Mouse (Mus musculus): ENCODE data around the gene Nrxn1. TPM values are rescaled to one million over a fixed set of nuclear protein-coding genes. Genes with fewer than 3 reads are reported as not detected.

Nrxn1 gene
- polyA plus RNA-seq, 1 experiment from 2014 or later = 2.8 TPM

- Histone ChIP-seq H3K27me3 (replicated peaks) (no peaks in the 10 kb centered on the region), H3K36me3 (no peaks in the 10 kb centered on the region), H3K27ac (no peak overlapping the region), H3K9ac (no peak overlapping the region), H3K4me2 (replicated peaks) (no peak overlapping the region), H3K4me3 (replicated peaks) (no peak overlapping the region), H3K9me3 (no peaks in the 10 kb centered on the region), H3K4me1 (replicated peaks) (no peaks in the 10 kb centered on the region)
- 80% methylated on average over 2 of the region's 2 CpGs for WGBS
- no peak for ATAC-seq
Measured at GRCm38 (mm10) chr17:90913320-90913719, 179.6 kb downstream of the Nrxn1 start.

- no peak overlapping the region for H3K27ac ChIP-seq
- no peak overlapping the region for H3K4me2 ChIP-seq (replicated peaks)
- H3K36me3 ChIP-seq = no peaks in the 10 kb centered on the region
- no peaks in the 10 kb centered on the region for H3K4me1 ChIP-seq (replicated peaks)
- no peaks in the 10 kb centered on the region for H3K9me3 ChIP-seq
- H3K9ac ChIP-seq = no peak overlapping the region
- no peak for ATAC-seq
- 76% methylated on average over 2 of the region's 2 CpGs for WGBS
- no peak overlapping the region for H3K4me3 ChIP-seq (replicated peaks)
- no peaks in the 10 kb centered on the region for H3K27me3 ChIP-seq (replicated peaks)
Measured at GRCm38 (mm10) chr17:90912746-90913145, 180.1 kb downstream of the Nrxn1 start.

DNA sequence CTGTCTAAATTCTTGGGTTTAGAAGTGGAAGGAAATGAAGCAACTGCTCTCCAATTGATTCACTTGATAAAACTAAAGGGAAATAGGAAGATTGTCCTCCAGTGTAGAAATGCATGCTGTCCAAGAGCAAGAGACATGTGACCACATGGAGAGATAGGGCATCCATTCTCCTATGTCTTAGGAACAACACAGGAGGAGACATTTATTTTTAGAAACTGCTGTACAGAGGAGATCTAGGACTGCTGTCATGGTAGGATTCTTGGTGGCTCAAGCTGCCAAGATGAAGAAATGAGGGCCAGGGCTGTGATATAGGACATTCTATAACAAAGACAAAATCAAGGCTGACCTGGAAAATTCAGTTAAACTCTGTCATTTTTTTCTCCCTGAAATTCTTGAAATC is 180.5 kb downstream of the Nrxn1 start:
- no peak for ATAC-seq
- Histone ChIP-seq H3K4me1 (replicated peaks) (no peaks in the 10 kb centered on the region), H3K4me2 (replicated peaks) (no peak overlapping the region)

GRCm38 (mm10) chr17:90906118-90907093 is 186.5 kb downstream of the Nrxn1 start:
- no peaks in the 10 kb centered on the region for H3K9me3 ChIP-seq
- WGBS = 82% methylated on average over 6 of the region's 6 CpGs
- H3K9ac ChIP-seq = no peak overlapping the region
- H3K4me3 ChIP-seq (replicated peaks) = no peak overlapping the region
- H3K27ac ChIP-seq = no peak overlapping the region
- H3K36me3 ChIP-seq = no peaks in the 10 kb centered on the region
- no peaks in the 10 kb centered on the region for H3K27me3 ChIP-seq (replicated peaks)
- no peak for ATAC-seq
- H3K4me2 ChIP-seq (replicated peaks) = no peak overlapping the region
- no peaks in the 10 kb centered on the region for H3K4me1 ChIP-seq (replicated peaks)

More for the DNA sequence above, 180.5 kb downstream of the Nrxn1 start:
- H3K27ac ChIP-seq = no peak overlapping the region
- H3K9me3 ChIP-seq = no peaks in the 10 kb centered on the region
- no peak overlapping the region for H3K4me3 ChIP-seq (replicated peaks)
- H3K9ac ChIP-seq = no peak overlapping the region
- H3K36me3 ChIP-seq = no peaks in the 10 kb centered on the region
- no peaks in the 10 kb centered on the region for H3K27me3 ChIP-seq (replicated peaks)

DNA sequence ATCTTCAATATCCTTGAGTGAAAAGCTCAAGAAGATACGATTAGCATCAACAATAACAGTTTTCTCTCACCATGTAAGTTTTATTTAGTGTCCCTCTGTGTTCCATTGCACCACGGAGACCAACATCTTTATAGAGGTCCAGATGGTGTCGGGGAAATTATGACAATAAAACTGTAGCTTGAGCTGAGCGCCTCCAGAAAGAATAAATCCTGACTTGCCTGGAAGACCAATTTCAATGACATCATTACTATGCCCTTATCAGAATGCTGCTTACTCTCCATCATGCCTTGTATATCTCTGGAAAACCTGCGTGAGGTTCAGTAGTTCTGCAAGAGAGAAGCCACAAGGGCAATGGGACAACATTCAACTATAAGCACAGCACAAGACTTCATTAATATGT is 187.7 kb downstream of the Nrxn1 start:
- no peak overlapping the region for H3K4me2 ChIP-seq (replicated peaks)
- WGBS = 78% methylated on average over 5 of the region's 5 CpGs
- H3K9ac ChIP-seq = no peak overlapping the region
- no peaks in the 10 kb centered on the region for H3K36me3 ChIP-seq
- no peaks in the 10 kb centered on the region for H3K27me3 ChIP-seq (replicated peaks)
- no peaks in the 10 kb centered on the region for H3K4me1 ChIP-seq (replicated peaks)
- no peak overlapping the region for H3K4me3 ChIP-seq (replicated peaks)
- no peaks in the 10 kb centered on the region for H3K9me3 ChIP-seq
- H3K27ac ChIP-seq = no peak overlapping the region
- no peak for ATAC-seq

DNA sequence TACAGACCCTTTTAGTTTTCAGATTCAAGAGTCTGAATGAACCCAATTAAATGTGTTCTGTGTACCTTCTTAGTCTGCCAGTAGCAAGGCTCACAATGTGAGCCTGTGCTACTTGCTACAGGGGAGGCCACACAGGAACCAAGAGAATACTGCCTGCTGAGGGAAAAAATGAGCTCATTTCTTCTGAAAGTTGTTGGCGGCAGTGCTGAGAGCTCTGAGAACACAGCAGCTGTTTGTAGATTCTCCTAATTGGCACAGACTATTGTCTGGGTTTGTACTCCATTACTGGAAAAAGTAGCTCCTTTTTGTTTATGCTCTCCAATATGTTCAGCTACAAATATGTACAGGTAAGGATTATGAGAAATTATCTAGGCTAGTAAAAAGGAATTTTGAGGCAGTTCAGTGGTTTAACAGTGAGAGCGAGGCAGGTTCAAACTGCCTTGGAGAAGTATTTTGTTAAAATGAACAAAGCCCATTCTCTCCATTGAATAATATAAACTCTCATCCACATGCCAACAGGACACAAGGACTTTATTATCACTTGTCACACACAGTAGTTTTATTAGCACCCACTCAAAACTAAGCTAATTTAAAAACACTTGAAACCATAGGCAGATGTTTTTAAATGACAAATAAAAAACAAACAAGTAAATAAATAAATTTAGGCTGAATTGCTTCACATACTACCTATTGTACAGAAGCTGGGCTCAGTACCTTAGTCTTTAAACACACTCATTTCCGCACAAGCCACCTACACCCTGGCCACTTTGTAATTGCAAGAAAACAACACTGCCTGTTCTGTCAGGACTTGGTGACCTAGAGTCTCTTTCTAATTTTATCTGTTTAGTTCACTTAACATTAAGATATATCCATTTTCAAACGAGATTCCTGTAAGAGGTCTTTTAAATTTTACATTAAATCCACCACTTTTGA is 200.3 kb downstream of the Nrxn1 start:
- Histone ChIP-seq H3K4me2 (replicated peaks) (no peak overlapping the region), H3K36me3 (no peaks in the 10 kb centered on the region), H3K4me1 (replicated peaks) (no peaks in the 10 kb centered on the region), H3K27ac (no peak overlapping the region), H3K9me3 (no peaks in the 10 kb centered on the region), H3K27me3 (replicated peaks) (no peaks in the 10 kb centered on the region), H3K4me3 (replicated peaks) (no peak overlapping the region), H3K9ac (no peak overlapping the region)
- ATAC-seq = no peak
- 60% methylated on average over 4 of the region's 4 CpGs for WGBS

- Histone ChIP-seq H3K4me2 (replicated peaks) (no peak overlapping the region), H3K36me3 (no peaks in the 10 kb centered on the region), H3K27me3 (replicated peaks) (no peaks in the 10 kb centered on the region), H3K4me1 (replicated peaks) (no peaks in the 10 kb centered on the region), H3K4me3 (replicated peaks) (no peak overlapping the region), H3K9ac (no peak overlapping the region), H3K9me3 (no peaks in the 10 kb centered on the region), H3K27ac (no peak overlapping the region)
- 40% methylated on average over 1 of the region's 1 CpGs for WGBS
- no peak for ATAC-seq
Measured at GRCm38 (mm10) chr17:90891711-90892110, 201.2 kb downstream of the Nrxn1 start.

DNA sequence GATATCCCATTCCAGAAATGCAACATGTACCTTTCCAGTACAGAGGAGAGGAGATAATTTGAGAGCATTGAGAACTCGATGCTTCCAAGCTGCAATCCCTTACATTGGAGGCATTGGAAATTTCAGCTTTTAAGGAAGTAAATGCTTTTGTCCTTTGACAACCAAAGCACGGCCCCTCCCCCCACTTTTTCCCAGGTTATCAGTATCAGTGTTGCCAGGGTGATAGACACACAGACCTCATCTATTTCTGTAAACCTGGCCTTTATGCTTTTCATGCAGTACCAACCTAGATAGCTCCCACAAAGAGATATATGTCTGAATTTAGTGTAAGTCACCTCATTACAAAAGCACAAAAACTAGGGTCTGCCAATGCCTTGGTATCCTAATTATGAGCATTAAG is 235.6 kb downstream of the Nrxn1 start:
- no peaks in the 10 kb centered on the region for H3K36me3 ChIP-seq
- H3K4me3 ChIP-seq (replicated peaks) = no peak overlapping the region
- no peaks in the 10 kb centered on the region for H3K27me3 ChIP-seq (replicated peaks)
- H3K9me3 ChIP-seq = no peaks in the 10 kb centered on the region
- no peak overlapping the region for H3K4me2 ChIP-seq (replicated peaks)
- H3K27ac ChIP-seq = no peak overlapping the region
- H3K4me1 ChIP-seq (replicated peaks) = no peaks in the 10 kb centered on the region
- no peak for ATAC-seq
- WGBS = 62% methylated on average over 2 of the region's 2 CpGs
- no peak overlapping the region for H3K9ac ChIP-seq

- Histone ChIP-seq H3K4me1 (replicated peaks) (no peaks in the 10 kb centered on the region), H3K9ac (no peak overlapping the region), H3K27ac (no peak overlapping the region), H3K36me3 (no peaks in the 10 kb centered on the region), H3K9me3 (no peaks in the 10 kb centered on the region), H3K27me3 (replicated peaks) (no peaks in the 10 kb centered on the region), H3K4me2 (replicated peaks) (no peak overlapping the region), H3K4me3 (replicated peaks) (no peak overlapping the region)
- 47% methylated on average over 1 of the region's 1 CpGs for WGBS
- no peak for ATAC-seq
Measured at GRCm38 (mm10) chr17:90843876-90844275, 249.0 kb downstream of the Nrxn1 start.

DNA sequence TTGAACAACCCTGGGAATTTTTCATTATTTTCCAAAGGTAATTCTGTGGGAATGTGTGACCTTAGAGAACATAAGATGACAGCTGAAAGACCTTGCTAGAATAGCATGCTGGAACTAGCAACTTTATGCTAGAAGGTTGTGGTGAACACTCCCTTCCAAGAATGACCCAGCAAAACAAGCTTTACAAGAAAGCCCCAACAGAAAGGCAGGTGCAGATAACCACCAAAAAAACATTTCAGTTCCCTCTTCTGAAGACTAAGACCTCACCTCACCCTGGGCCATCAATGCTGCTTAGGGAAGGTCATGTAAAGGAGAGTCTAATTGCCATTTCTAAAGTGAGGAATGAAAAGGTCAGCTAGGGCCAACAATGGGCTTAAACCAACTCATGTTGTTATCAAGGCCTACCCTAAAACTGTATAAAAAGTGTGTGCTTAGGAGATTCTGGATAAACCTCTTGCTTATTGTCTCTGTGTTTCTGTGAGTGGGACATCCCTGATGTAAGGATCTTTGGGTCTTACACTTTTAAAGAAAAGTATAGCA is 249.7 kb downstream of the Nrxn1 start:
- no peaks in the 10 kb centered on the region for H3K9me3 ChIP-seq
- ATAC-seq = no peak
- H3K4me2 ChIP-seq (replicated peaks) = no peak overlapping the region
- no peaks in the 10 kb centered on the region for H3K27me3 ChIP-seq (replicated peaks)
- no peaks in the 10 kb centered on the region for H3K4me1 ChIP-seq (replicated peaks)
- no peak overlapping the region for H3K4me3 ChIP-seq (replicated peaks)
- H3K9ac ChIP-seq = no peak overlapping the region
- no peaks in the 10 kb centered on the region for H3K36me3 ChIP-seq
- H3K27ac ChIP-seq = no peak overlapping the region

GRCm38 (mm10) chr17:90837022-90837414 is 255.9 kb downstream of the Nrxn1 start:
- H3K27ac ChIP-seq = no peak overlapping the region
- no peaks in the 10 kb centered on the region for H3K9me3 ChIP-seq
- H3K4me1 ChIP-seq (replicated peaks) = no peaks in the 10 kb centered on the region
- ATAC-seq = peak; percentile 66
- no peaks in the 10 kb centered on the region for H3K36me3 ChIP-seq
- H3K4me3 ChIP-seq (replicated peaks) = no peak overlapping the region
- H3K27me3 ChIP-seq (replicated peaks) = no peaks in the 10 kb centered on the region
- H3K9ac ChIP-seq = no peak overlapping the region
- H3K4me2 ChIP-seq (replicated peaks) = no peak overlapping the region
